Mouse (Mus musculus) lung, embryonic 16.5 days (tissue): ENCODE measurements at regions not wholly inside any gene's neighbourhood (a gene's known extent, or its start where the extent isn't known, plus 50 kb on each side); places are given as distances from the start of the nearest gene placed in this dataset.

Experiments used
- ATAC-seq: fragments of 200-750 bp; cut with Nextera tagmentation; 2 replicates; pipeline ENCODE4 v1.8.0; 2017; ENCODE audit warnings: low read depth, mild to moderate bottlenecking, moderate library complexity
- H3K27ac ChIP-seq: fragments of 300-500 bp; sonication (generic); 2 replicates; pipeline ENCODE4 v1.5.1; 2014; ENCODE audit warnings: mild to moderate bottlenecking, control low read depth, low read length
- H3K27me3 ChIP-seq: fragments of 300-500 bp; sonication (generic); 2 replicates; pipeline ENCODE4 v1.6.1; 2014; ENCODE audit warnings: low read depth, low read length, mixed read lengths; ENCODE audit not compliant: control insufficient read depth, insufficient read depth
- H3K36me3 ChIP-seq: fragments of 300-500 bp; sonication (generic); 2 replicates; pipeline ENCODE4 v1.6.1; 2014; ENCODE audit warnings: low read length; ENCODE audit not compliant: control insufficient read depth, insufficient read depth
- H3K4me1 ChIP-seq: fragments of 300-500 bp; sonication (generic); replicated peaks from 2 replicates; pipeline ENCODE4 v1.6.1; 2014; ENCODE audit warnings: low read length, mixed read lengths; ENCODE audit not compliant: control insufficient read depth, insufficient read depth
- H3K4me2 ChIP-seq: fragments of 300-500 bp; sonication (generic); 2 replicates; pipeline ENCODE4 v1.6.1; 2014; ENCODE audit warnings: low read depth, low read length, control low read depth
- H3K4me3 ChIP-seq: fragments of 300-500 bp; sonication (generic); 2 replicates; pipeline ENCODE4 v1.5.1; 2014; ENCODE audit warnings: mild to moderate bottlenecking, low read length, control low read depth
- H3K9ac ChIP-seq: fragments of 300-500 bp; sonication (generic); 2 replicates; pipeline ENCODE4 v1.6.1; 2014; ENCODE audit warnings: low read length, control low read depth
- H3K9me3 ChIP-seq: fragments of 300-500 bp; sonication (generic); 2 replicates; pipeline ENCODE4 v1.6.1; 2016; ENCODE audit warnings: low read length; ENCODE audit not compliant: control insufficient read depth
- WGBS: fragments of 180-500 bp; shearing (Covaris S2); extraction: QIAGEN DNeasy Blood & Tissue Kit; methylation state at CpG from one replicate; pipeline ENCODE4 v1.1.7; 2014; 5-methylcytosine and 5-hydroxymethylcytosine counted together

DNA sequence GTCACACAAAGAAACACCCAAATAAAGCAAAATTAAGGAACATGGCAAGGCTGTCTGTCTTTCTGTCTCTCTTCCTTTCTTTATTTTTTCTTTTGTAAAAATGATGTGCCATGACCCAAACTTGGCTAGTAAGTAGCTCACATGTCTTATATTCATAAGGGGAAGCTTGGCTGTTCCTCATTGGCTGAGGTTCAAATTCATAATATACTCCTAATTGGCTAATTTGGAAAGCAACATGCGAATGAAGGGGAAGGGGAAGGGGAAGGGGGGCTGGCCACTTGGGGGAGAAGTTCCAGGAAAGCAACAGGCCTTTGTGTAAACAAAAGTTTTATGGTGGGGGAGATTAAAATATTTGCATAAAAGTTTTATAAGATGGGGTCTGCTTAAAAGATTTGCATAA lies 51.7 kb upstream of the Comtd1 start:
- no peak for ATAC-seq
- no peak overlapping the region for H3K4me3 ChIP-seq
- no peak overlapping the region for H3K27ac ChIP-seq
- H3K27me3 ChIP-seq, result no peaks in the 10 kb centered on the region; the same call in 1 of the 2 replicates
- H3K9me3 ChIP-seq, result no peaks in the 10 kb centered on the region
- no peaks in the 10 kb centered on the region for H3K36me3 ChIP-seq
- H3K4me2 ChIP-seq, result no peak overlapping the region
- 46% methylated on average over 1 of the region's 1 CpGs for WGBS
- peaks cover 27% of the 10 kb centered on the region for H3K4me1 ChIP-seq
- H3K9ac ChIP-seq, result no peak overlapping the region
